In the genomic region with DNA sequence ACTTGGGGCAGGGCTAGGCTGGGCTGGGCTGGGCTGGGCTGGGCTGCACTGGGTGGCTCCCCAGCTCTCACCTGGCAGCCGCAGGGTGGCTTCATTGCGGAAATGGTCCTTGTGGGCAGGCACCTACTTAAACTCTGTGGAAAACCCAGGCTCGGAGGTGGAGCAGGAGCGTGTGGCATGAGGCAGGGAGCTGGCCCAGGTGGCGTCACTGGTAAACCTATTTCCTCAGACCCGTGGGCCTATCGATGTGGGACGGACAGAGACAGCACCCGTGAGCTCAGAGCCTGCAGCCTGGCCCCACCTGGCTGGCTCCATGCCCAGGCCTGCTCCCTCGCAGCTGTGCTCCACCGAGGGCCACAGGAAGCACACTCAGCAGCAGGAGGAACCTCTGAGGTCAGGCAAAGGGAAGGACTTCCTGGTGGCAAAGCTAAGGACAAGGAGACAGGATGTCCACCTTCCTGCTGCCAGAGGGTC, we compare ENCODE assay signal across 9 mouse cellular contexts. TPM values are rescaled to one million over a fixed set of nuclear protein-coding genes. Genes with fewer than 3 reads are reported as not detected.
A peak's percentile ranks its signal among the peaks of the same experiment; 100 is the strongest.
DNase-seq lines count a peak whose midpoint lies in the region; ATAC-seq and TF ChIP-seq lines count a peak whose summit lies in the region.
"Had no signal": no experiment of that assay in that cellular context is flagged by ENCODE, and none has a peak within 500 bp of the region (broad histone marks: within the 10 kb centered on the region; RNA-seq: fewer than 3 reads in every experiment).

No protein-coding gene starts in this region.

- no peak; the same call in 1 of the 2 replicates for ATAC-seq in kidney, embryonic 16.5 days (ENCODE audit: low FRiP score, low TSS enrichment)
- ATAC-seq in forebrain, embryonic 14.5 days = no peak

- H3K27ac ChIP-seq in layer of hippocampus, adult 2 months = peak overlapping the region; percentile 18; the same call in 1 of the 2 replicates
- peak overlapping the region; percentile 72 for H3K27ac ChIP-seq in heart, adult 2 months
- H3K27ac ChIP-seq in kidney, embryonic 16.5 days (ENCODE audit: low read length) = peak overlapping the region; percentile 41
- H3K27ac ChIP-seq in forebrain, embryonic 14.5 days (ENCODE audit: low read depth, low read length) = no peak overlapping the region
- H3K27ac ChIP-seq: hindbrain, embryonic 15.5 days had no signal

- peaks cover 10% of the 10 kb centered on the region for H3K4me1 ChIP-seq in heart, adult 2 months (ENCODE audit: control insufficient read depth, insufficient read depth, low read length)
- peaks cover 52% of the 10 kb centered on the region for H3K4me1 ChIP-seq in kidney, embryonic 16.5 days (ENCODE audit: insufficient read depth, low read length)
- peaks cover 7% of the 10 kb centered on the region for H3K4me1 ChIP-seq in forebrain, embryonic 14.5 days (ENCODE audit: control insufficient read depth, insufficient read depth, low read length)

- intact Hi-C loops in heart, adult 2 months (cut with DNase I) = no loop called here

- H3K79me2 ChIP-seq in heart, adult 2 months (replicated peaks; ENCODE audit: control insufficient read depth, insufficient read depth, low read length) = no peaks in the 10 kb centered on the region; the same call in 1 of the 2 replicates

- no peaks in the 10 kb centered on the region for H3K36me3 ChIP-seq in heart, adult 2 months (ENCODE audit: control insufficient read depth, insufficient read depth, low read length)
- no peaks in the 10 kb centered on the region for H3K36me3 ChIP-seq in kidney, embryonic 16.5 days (ENCODE audit: insufficient read depth, low read length)
- no peaks in the 10 kb centered on the region for H3K36me3 ChIP-seq in forebrain, embryonic 14.5 days (ENCODE audit: control insufficient read depth, insufficient read depth, low read length)
- H3K36me3 ChIP-seq: hindbrain, embryonic 15.5 days had no signal

- H3K4me2 ChIP-seq in kidney, embryonic 16.5 days (replicated peaks; ENCODE audit: low read depth, low read length) = peak overlapping the region; percentile 9; the same call in 1 of the 2 replicates
- H3K4me2 ChIP-seq in forebrain, embryonic 14.5 days (ENCODE audit: low read length) = no peak overlapping the region
- H3K4me2 ChIP-seq: hindbrain, embryonic 15.5 days had no signal

- 40% methylated on average over 11 of the region's 11 CpGs for WGBS in heart, adult 2 months
- 53% methylated on average over 11 of the region's 11 CpGs for WGBS in kidney, embryonic 16.5 days
- WGBS in forebrain, embryonic 14.5 days = 75% methylated on average over 11 of the region's 11 CpGs

- TF ChIP-seq POLR2A in heart, adult 2 months (IDR thresholded peaks at IDR 0.05; ENCODE audit: insufficient read depth, low read depth, low read length) = no peak

- no peaks in the 10 kb centered on the region for H3K27me3 ChIP-seq in heart, adult 2 months (ENCODE audit: control insufficient read depth, insufficient read depth, low read length)
- H3K27me3 ChIP-seq in kidney, embryonic 16.5 days (ENCODE audit: insufficient read depth, low read length) = no peaks in the 10 kb centered on the region
- H3K27me3 ChIP-seq in forebrain, embryonic 14.5 days (replicated peaks; ENCODE audit: control insufficient read depth, insufficient read depth, low read length) = 0 out of 2 replicates have a peak, but pooled peaks cover 3% of the 10 kb centered on the region
- H3K27me3 ChIP-seq: hindbrain, embryonic 15.5 days had no signal

- peak overlapping the region; percentile 34 for H3K9ac ChIP-seq in heart, adult 2 months (ENCODE audit: low read depth, low read length)
- no peak overlapping the region; the same call in 1 of the 2 replicates for H3K9ac ChIP-seq in kidney, embryonic 16.5 days (replicated peaks; ENCODE audit: low read length)
- H3K9ac ChIP-seq in forebrain, embryonic 14.5 days (ENCODE audit: low read length) = no peak overlapping the region
- H3K9ac ChIP-seq: hindbrain, embryonic 15.5 days had no signal

- no peak for DNase-seq in layer of hippocampus, adult 2 months (ENCODE audit: low spot score in 2 of 2)
- DNase-seq in layer of hippocampus, adult 8-10 months (ENCODE audit: low spot score in 2 of 2) = no peak
- peak; percentile 74 to 76 for DNase-seq in heart, adult 2 months
- DNase-seq in lung, postnatal 10 days = peak; percentile 62
- no peak for DNase-seq in T-cell, adult 2 months (ENCODE audit: low spot score)
- no peak for DNase-seq in frontal cortex, postnatal 25 days (ENCODE audit: low spot score in 2 of 2)
- no peak for DNase-seq in forebrain, embryonic 14.5 days (ENCODE audit: low spot score)

- no peaks in the 10 kb centered on the region for H3K9me3 ChIP-seq in kidney, embryonic 16.5 days (ENCODE audit: low read length)
- H3K9me3 ChIP-seq in forebrain, embryonic 14.5 days (replicated peaks; ENCODE audit: control insufficient read depth, low read length) = no peaks in the 10 kb centered on the region
- H3K9me3 ChIP-seq: hindbrain, embryonic 15.5 days had no signal

- TF ChIP-seq EP300 in heart, adult 2 months (IDR thresholded peaks at IDR 0.05; ENCODE audit: insufficient read depth, low read depth, low read length) = peak; percentile 81; the same call in 1 of the 2 replicates

- no peak for TF ChIP-seq CTCF in layer of hippocampus, adult 2 months (conservative IDR thresholded peaks at IDR 0.05)
- TF ChIP-seq CTCF in heart, adult 2 months (IDR thresholded peaks at IDR 0.05) = no peak

- H3K4me3 ChIP-seq in layer of hippocampus, adult 2 months = no peak overlapping the region
- H3K4me3 ChIP-seq in heart, adult 2 months = no peak overlapping the region; the same call in 1 of the 2 replicates
- H3K4me3 ChIP-seq in kidney, embryonic 16.5 days (ENCODE audit: low read length) = no peak overlapping the region
- no peak overlapping the region for H3K4me3 ChIP-seq in forebrain, embryonic 14.5 days (ENCODE audit: low read depth, low read length)
- H3K4me3 ChIP-seq: hindbrain, embryonic 15.5 days had no signal

RNA-seq across cellular contexts. Expression of a gene that starts 3.5 kb away (rescaled TPM):
- total RNA-seq in layer of hippocampus, adult 2 months (2021) = 1 to 10 TPM; 1.4 to 1.6 TPM
- total RNA-seq in layer of hippocampus, adult 8-10 months (2022) = 1 to 10 TPM; 2.0 to 4.5 (median 2.8) TPM
- total RNA-seq in heart, adult 2 months (2021) = 1 to 10 TPM; 1.9 to 2.0 TPM
- 2.9 and 3.3 TPM in 2 replicates for polyA plus RNA-seq in heart, adult 2 months (2012; rRNA removed)
- 5.4 TPM in 2 replicates for polyA plus RNA-seq in kidney, embryonic 16.5 days (2015; fragmentation: Nextera tagmentation; extraction: Ambion mirVana)
- polyA plus RNA-seq in forebrain, embryonic 14.5 days (2014; fragmentation: Nextera tagmentation; extraction: Ambion mirVana) = 3.4 and 4.8 TPM in 2 replicates

RNA-seq across cellular contexts. Expression of a gene that starts 42.8 kb away (rescaled TPM):
- 100 to 1,000 TPM in 1 of 2 experiments, 10 to 100 TPM in 1; 94.7 to 103 TPM for total RNA-seq in layer of hippocampus, adult 2 months (2021)
- 100 to 1,000 TPM in 1 of 4 experiments, 10 to 100 TPM in 3; 80.3 to 100 (median 97.2) TPM for total RNA-seq in layer of hippocampus, adult 8-10 months (2022)
- total RNA-seq in heart, adult 2 months (2021) = 10 to 100 TPM; 40.2 to 40.9 TPM
- 35.1 and 40.3 TPM in 2 replicates for polyA plus RNA-seq in heart, adult 2 months (2012; rRNA removed)
- 28.3 and 30.4 TPM in 2 replicates for polyA plus RNA-seq in kidney, embryonic 16.5 days (2015; fragmentation: Nextera tagmentation; extraction: Ambion mirVana)
- 31.8 and 33.2 TPM in 2 replicates for polyA plus RNA-seq in forebrain, embryonic 14.5 days (2014; fragmentation: Nextera tagmentation; extraction: Ambion mirVana)

RNA-seq across cellular contexts. Expression of a gene that starts 58.6 kb away (rescaled TPM):
- 1 to 10 TPM; 9.2 to 9.9 TPM for total RNA-seq in layer of hippocampus, adult 2 months (2021)
- 10 to 100 TPM in 2 of 4 experiments, 1 to 10 TPM in 2; 9.2 to 16.4 (median 10.5) TPM for total RNA-seq in layer of hippocampus, adult 8-10 months (2022)
- total RNA-seq in heart, adult 2 months (2021) = 10 to 100 TPM; 33.2 to 34.1 TPM
- polyA plus RNA-seq in heart, adult 2 months (2012; rRNA removed) = 22.8 and 23.6 TPM in 2 replicates
- 12.2 and 13.3 TPM in 2 replicates for polyA plus RNA-seq in kidney, embryonic 16.5 days (2015; fragmentation: Nextera tagmentation; extraction: Ambion mirVana)
- polyA plus RNA-seq in forebrain, embryonic 14.5 days (2014; fragmentation: Nextera tagmentation; extraction: Ambion mirVana) = 7.5 and 11.7 TPM in 2 replicates

Comparison
In these comparisons a context has a peak if more than half of its experiments do, and no peak if none do; other contexts are left out.
1. DNase-seq: peak in heart, adult 2 months (2 of 2) and lung, postnatal 10 days (single experiment); none in layer of hippocampus, adult 2 months (0 of 2), layer of hippocampus, adult 8-10 months (0 of 2), T-cell, adult 2 months (single experiment), frontal cortex, postnatal 25 days (0 of 2) and forebrain, embryonic 14.5 days (single experiment).